Mouse (Mus musculus): ENCODE measurements around the gene Lpin2. TPM values are rescaled to one million over a fixed set of nuclear protein-coding genes. Genes with fewer than 3 reads are reported as not detected.

Lpin2 gene
- total RNA-seq (2015; ENCODE audit: low replicate concordance) (68.8 and 90.1 TPM in 2 replicates), total RNA-seq (2017; ENCODE audit: low replicate concordance) (101 and 122 TPM in 2 replicates)

- peak; percentile 31; the same call in 1 of the 2 replicates for ATAC-seq (replicated peaks; ENCODE audit: low FRiP score, poor library complexity, severe bottlenecking)
Measured at GRCm38 (mm10) chr17:71182211-71182721, at the start of gene Lpin2. Gene Lpin2, plus strand, starts transcription at chr17:71182560.

GRCm38 (mm10) chr17:71132856-71133439 lies 49.4 kb upstream of the Lpin2 start:
- ATAC-seq (replicated peaks; ENCODE audit: low FRiP score, poor library complexity, severe bottlenecking), result no peak

- no peak for ATAC-seq (replicated peaks; ENCODE audit: low FRiP score, poor library complexity, severe bottlenecking)
Measured at GRCm38 (mm10) chr17:71134441-71134955, 47.9 kb upstream of the Lpin2 start.

- no peak for ATAC-seq (replicated peaks; ENCODE audit: low FRiP score, poor library complexity, severe bottlenecking)
Measured at GRCm38 (mm10) chr17:71135108-71135507, 47.3 kb upstream of the Lpin2 start.

- ATAC-seq (replicated peaks; ENCODE audit: low FRiP score, poor library complexity, severe bottlenecking), result no peak
Measured at GRCm38 (mm10) chr17:71135866-71136265, 46.5 kb upstream of the Lpin2 start.

- no peak for ATAC-seq (replicated peaks; ENCODE audit: low FRiP score, poor library complexity, severe bottlenecking)
Measured at GRCm38 (mm10) chr17:71136384-71137333, 45.7 kb upstream of the Lpin2 start.

GRCm38 (mm10) chr17:71137334-71137721 lies 45.0 kb upstream of the Lpin2 start:
- no peak for ATAC-seq (replicated peaks; ENCODE audit: low FRiP score, poor library complexity, severe bottlenecking)

GRCm38 (mm10) chr17:71142068-71142467 lies 40.3 kb upstream of the Lpin2 start:
- no peak for ATAC-seq (replicated peaks; ENCODE audit: low FRiP score, poor library complexity, severe bottlenecking)

- no peak for ATAC-seq (replicated peaks; ENCODE audit: low FRiP score, poor library complexity, severe bottlenecking)
Measured at GRCm38 (mm10) chr17:71143155-71143554, 39.2 kb upstream of the Lpin2 start.

GRCm38 (mm10) chr17:71144322-71145116 lies 37.8 kb upstream of the Lpin2 start:
- no peak for ATAC-seq (replicated peaks; ENCODE audit: low FRiP score, poor library complexity, severe bottlenecking)

- peak; percentile 75 for ATAC-seq (replicated peaks; ENCODE audit: low FRiP score, poor library complexity, severe bottlenecking)
Measured at GRCm38 (mm10) chr17:71145248-71145961, 37.0 kb upstream of the Lpin2 start.

- no peak for ATAC-seq (replicated peaks; ENCODE audit: low FRiP score, poor library complexity, severe bottlenecking)
Measured at GRCm38 (mm10) chr17:71153356-71153755, 29.0 kb upstream of the Lpin2 start.

- ATAC-seq (replicated peaks; ENCODE audit: low FRiP score, poor library complexity, severe bottlenecking), result no peak
Measured at GRCm38 (mm10) chr17:71155271-71155670, 27.1 kb upstream of the Lpin2 start.

GRCm38 (mm10) chr17:71159152-71159567 lies 23.2 kb upstream of the Lpin2 start:
- no peak for ATAC-seq (replicated peaks; ENCODE audit: low FRiP score, poor library complexity, severe bottlenecking)

GRCm38 (mm10) chr17:71159720-71160119 lies 22.6 kb upstream of the Lpin2 start:
- no peak for ATAC-seq (replicated peaks; ENCODE audit: low FRiP score, poor library complexity, severe bottlenecking)

- no peak for ATAC-seq (replicated peaks; ENCODE audit: low FRiP score, poor library complexity, severe bottlenecking)
Measured at GRCm38 (mm10) chr17:71160244-71160995, 21.9 kb upstream of the Lpin2 start.

- no peak for ATAC-seq (replicated peaks; ENCODE audit: low FRiP score, poor library complexity, severe bottlenecking)
Measured at GRCm38 (mm10) chr17:71164991-71165390, 17.4 kb upstream of the Lpin2 start.

- no peak for ATAC-seq (replicated peaks; ENCODE audit: low FRiP score, poor library complexity, severe bottlenecking)
Measured at GRCm38 (mm10) chr17:71168205-71168815, 14.1 kb upstream of the Lpin2 start.
